Mouse (Mus musculus): ENCODE measurements around the gene Camk2d.

DNA sequence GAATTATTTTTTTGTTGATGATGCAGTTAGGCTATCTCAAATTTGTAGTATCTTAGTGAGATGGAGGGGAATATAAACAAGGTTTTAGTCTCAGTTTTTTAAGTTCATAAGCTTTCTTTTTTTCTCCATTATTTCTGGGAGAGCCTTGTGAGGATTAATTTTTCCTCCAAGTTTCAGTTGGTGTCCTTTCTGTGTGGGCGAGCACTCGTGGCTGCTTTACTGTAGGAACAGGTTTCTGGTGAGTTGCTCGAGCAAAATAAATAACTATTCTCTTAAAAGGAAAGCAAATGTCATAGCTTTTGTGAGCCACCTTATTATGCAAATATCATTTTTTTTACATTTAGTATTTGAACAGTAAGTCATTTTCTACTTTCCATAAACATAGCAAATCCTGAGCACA lies 74.3 kb downstream of the Camk2d start:
- no peak for TF ChIP-seq CTCF (IDR thresholded peaks at IDR 0.05)
- no peak for TF ChIP-seq EP300 (IDR thresholded peaks at IDR 0.05)
